Mouse (Mus musculus) CH12.LX (cell line): ENCODE results near the gene Ednrb.

Source experiments
- BHLHE40 ChIP-seq: IDR thresholded peaks from 2 replicates; pipeline ENCODE4 v1.6.1; 2011; ENCODE audit warnings: mild to moderate bottlenecking, low read depth, low read length, improper control_type of control experiment
- CHD2 ChIP-seq: IDR thresholded peaks from 2 replicates; pipeline ENCODE4 v1.6.1; 2011; ENCODE audit warnings: low read length, improper control_type of control experiment
- CTCF ChIP-seq, 2 experiments: IDR thresholded peaks in 1 of 2; conservative IDR thresholded peaks in 1 of 2; 2 replicates each; pipeline ENCODE4 v1.5.1; 2011 to 2012; ENCODE audit warnings: low read depth in 2 of 2, low read length in 2 of 2, improper control_type of control experiment in 1 of 2, inconsistent platforms in 1 of 2, mild to moderate bottlenecking in 1 of 2, moderate library complexity in 1 of 2
- EP300 ChIP-seq: IDR thresholded peaks from 2 replicates; pipeline ENCODE4 v1.6.1; 2011; ENCODE audit warnings: low read length, improper control_type of control experiment
- JUN ChIP-seq: IDR thresholded peaks from 2 replicates; pipeline ENCODE4 v1.6.1; 2011; ENCODE audit warnings: low read depth, mild to moderate bottlenecking, low read length, improper control_type of control experiment, moderate library complexity; ENCODE audit not compliant: insufficient read depth
- MAFK ChIP-seq: IDR thresholded peaks from 2 replicates; pipeline ENCODE4 v1.6.1; 2011; ENCODE audit warnings: low read length, improper control_type of control experiment; ENCODE audit not compliant: insufficient replicate concordance
- MAX ChIP-seq: IDR thresholded peaks from 2 replicates; pipeline ENCODE4 v1.6.1; 2011; ENCODE audit warnings: low read length, improper control_type of control experiment
- MEF2A ChIP-seq: IDR thresholded peaks from 2 replicates; pipeline ENCODE4 v1.6.1; 2014; ENCODE audit warnings: low read depth, mild to moderate bottlenecking, inconsistent platforms, low read length, improper control_type of control experiment, borderline replicate concordance
- POLR2A ChIP-seq: IDR thresholded peaks from 2 replicates; pipeline ENCODE4 v1.6.1; 2011; ENCODE audit warnings: low read depth, mild to moderate bottlenecking, improper control_type of control experiment, low read length
- RAD21 ChIP-seq: IDR thresholded peaks from 2 replicates; pipeline ENCODE4 v1.6.1; 2011; ENCODE audit warnings: low read depth, mild to moderate bottlenecking, low read length, improper control_type of control experiment, moderate library complexity
- RCOR1 ChIP-seq: conservative IDR thresholded peaks from 2 replicates; pipeline ENCODE4 v1.6.1; 2012; ENCODE audit warnings: low read depth, mild to moderate bottlenecking, inconsistent platforms, low read length, improper control_type of control experiment
- SMC3 ChIP-seq: IDR thresholded peaks from 2 replicates; pipeline ENCODE4 v1.6.1; 2011; ENCODE audit warnings: low read depth, low read length, improper control_type of control experiment
- UBTF ChIP-seq: IDR thresholded peaks from 2 replicates; pipeline ENCODE4 v1.6.1; 2012; ENCODE audit warnings: low read depth, mild to moderate bottlenecking, inconsistent platforms, low read length, improper control_type of control experiment, moderate library complexity

DNA sequence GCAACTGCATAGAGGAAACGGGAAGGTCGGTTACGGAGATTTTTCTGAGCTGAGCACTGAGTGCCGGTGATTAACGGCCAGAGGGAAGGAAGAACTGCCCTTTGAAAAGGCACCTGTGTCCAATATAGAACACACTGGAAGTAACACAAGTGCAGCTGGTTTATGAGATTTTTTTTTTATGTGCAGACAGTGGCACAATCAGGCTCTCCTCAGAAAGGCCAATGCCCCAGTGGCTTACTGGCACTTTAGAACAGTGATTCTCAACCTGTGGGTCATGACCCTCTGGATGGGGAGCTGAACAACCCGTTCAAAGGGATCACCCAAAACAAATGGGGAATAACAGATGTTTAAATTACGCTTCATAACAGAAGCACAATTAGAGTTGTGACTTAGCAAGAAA, 20.7 kb downstream of the Ednrb start:
- TF ChIP-seq CTCF (conservative IDR thresholded peaks at IDR 0.05 in 1 of 2, IDR thresholded peaks at IDR 0.05 in 1 of 2; ENCODE audit: low read depth in 2 of 2, low read length in 2 of 2): no peak
- TF ChIP-seq POLR2A: no peak
- TF ChIP-seq RAD21: no peak
- no peak for TF ChIP-seq SMC3
- TF ChIP-seq CHD2: no peak
- TF ChIP-seq UBTF: no peak
- TF ChIP-seq MAFK: no peak
- TF ChIP-seq MEF2A: no peak
- TF ChIP-seq JUN: no peak
- no peak for TF ChIP-seq BHLHE40
- TF ChIP-seq EP300: no peak
- no peak for TF ChIP-seq RCOR1
- TF ChIP-seq MAX: no peak
